Mouse (Mus musculus) frontal cortex, postnatal 14 days (tissue): ENCODE data around the gene Rab10.

Source experiments
- DNase-seq, 2 experiments: peaks; one replicate each; pipeline ENCODE4 v3.0.0; 2022; ENCODE audit warnings: low spot score in 2 of 2

Rab10 gene

GRCm38 (mm10) chr12:3296056-3296455, 13.7 kb downstream of the Rab10 start:
- DNase-seq = no peak

- no peak for DNase-seq
Observed at GRCm38 (mm10) chr12:3291849-3292248, 17.9 kb downstream of the Rab10 start.

GRCm38 (mm10) chr12:3291038-3291437, 18.7 kb downstream of the Rab10 start:
- DNase-seq = no peak

GRCm38 (mm10) chr12:3288440-3288839, 21.3 kb downstream of the Rab10 start:
- no peak for DNase-seq

- DNase-seq = no peak
Observed at GRCm38 (mm10) chr12:3285919-3286318, 23.9 kb downstream of the Rab10 start.

GRCm38 (mm10) chr12:3285377-3285776, 24.4 kb downstream of the Rab10 start:
- DNase-seq = no peak

- no peak for DNase-seq
Observed at GRCm38 (mm10) chr12:3284463-3284862, 25.3 kb downstream of the Rab10 start.

- DNase-seq = no peak
Observed at GRCm38 (mm10) chr12:3283829-3284440, 25.8 kb downstream of the Rab10 start.

GRCm38 (mm10) chr12:3282954-3283353, 26.8 kb downstream of the Rab10 start:
- DNase-seq = no peak

GRCm38 (mm10) chr12:3282520-3282919, 27.2 kb downstream of the Rab10 start:
- no peak for DNase-seq

GRCm38 (mm10) chr12:3278880-3279339, 30.9 kb downstream of the Rab10 start:
- DNase-seq = no peak

GRCm38 (mm10) chr12:3270818-3271217, 39.0 kb downstream of the Rab10 start:
- DNase-seq = no peak

- DNase-seq = no peak
Observed at GRCm38 (mm10) chr12:3267397-3267796, 42.4 kb downstream of the Rab10 start.

- DNase-seq = no peak
Observed at GRCm38 (mm10) chr12:3265188-3265587, 44.6 kb downstream of the Rab10 start.

GRCm38 (mm10) chr12:3264449-3264848, 45.3 kb downstream of the Rab10 start:
- no peak for DNase-seq

GRCm38 (mm10) chr12:3261596-3261995, 48.2 kb downstream of the Rab10 start:
- no peak for DNase-seq

- DNase-seq = no peak
Observed at GRCm38 (mm10) chr12:3255966-3256365, 53.8 kb downstream of the Rab10 start.

- no peak for DNase-seq
Observed at GRCm38 (mm10) chr12:3255435-3255834, 54.3 kb downstream of the Rab10 start.

- no peak for DNase-seq
Observed at GRCm38 (mm10) chr12:3253591-3253990, 56.2 kb downstream of the Rab10 start.

- DNase-seq = no peak
Observed at GRCm38 (mm10) chr12:3246091-3246490, 63.7 kb downstream of the Rab10 start.

- DNase-seq = no peak
Observed at GRCm38 (mm10) chr12:3239544-3239943, 70.2 kb downstream of the Rab10 start.

- DNase-seq = peak in 1 of 2 experiments; percentile 29
Observed at GRCm38 (mm10) chr12:3238361-3239051, 71.3 kb downstream of the Rab10 start.

GRCm38 (mm10) chr12:3237799-3238198, 72.0 kb downstream of the Rab10 start:
- no peak for DNase-seq
